9 mouse cellular contexts compared by ENCODE assay signal in genomic region chr2:38823406-38823805, GRCm38 (mm10).
DNase-seq lines count a peak whose midpoint lies in the region; ATAC-seq and TF ChIP-seq lines count a peak whose summit lies in the region.
"Had no signal": no experiment of that assay in that cellular context is flagged by ENCODE, and none has a peak within 500 bp of the region (broad histone marks: within the 10 kb centered on the region; RNA-seq: fewer than 3 reads in every experiment).

No protein-coding gene starts in this region.

- no peaks in the 10 kb centered on the region for H3K27me3 ChIP-seq in liver, embryonic 11.5 days (replicated peaks; ENCODE audit: control insufficient read depth, insufficient read depth, low read length)
- no peaks in the 10 kb centered on the region for H3K27me3 ChIP-seq in neural tube, embryonic 14.5 days (ENCODE audit: control insufficient read depth, insufficient read depth, low read length)

- 54% methylated on average over 8 of the region's 8 CpGs for WGBS in liver, embryonic 11.5 days
- 5% methylated on average over 8 of the region's 8 CpGs for WGBS in neural tube, embryonic 14.5 days

- peak; percentile 50 for ATAC-seq in granulocyte monocyte progenitor cell, adult 5-6 weeks (replicated peaks; ENCODE audit: poor library complexity, severe bottlenecking)
- 0 out of 2 replicates have a peak, but pooled peaks have one; percentile 8 for ATAC-seq in liver, embryonic 11.5 days (replicated peaks; ENCODE audit: low FRiP score)
- peak; percentile 12 for ATAC-seq in neural tube, embryonic 14.5 days (ENCODE audit: low read depth)

- intact Hi-C loops in gastrocnemius, adult 2 months (cut with DNase I), result no loop called here

- peak overlapping the region; percentile 46 for H3K9ac ChIP-seq in liver, embryonic 11.5 days (ENCODE audit: low read depth, low read length)
- H3K9ac ChIP-seq in neural tube, embryonic 14.5 days (replicated peaks; ENCODE audit: low read depth, low read length), result peak overlapping the region; percentile 76

- TF ChIP-seq CTCF in gastrocnemius, adult 2 months (IDR thresholded peaks at IDR 0.05), result no peak

- peaks cover 3% of the 10 kb centered on the region for H3K4me1 ChIP-seq in liver, embryonic 11.5 days (replicated peaks; ENCODE audit: control insufficient read depth, insufficient read depth, low read length)
- peaks cover 13% of the 10 kb centered on the region for H3K4me1 ChIP-seq in neural tube, embryonic 14.5 days (ENCODE audit: control insufficient read depth, insufficient read depth, low read length)

- H3K27ac ChIP-seq in gastrocnemius, adult 2 months, result peak overlapping the region; percentile 88
- peak overlapping the region; percentile 58 for H3K27ac ChIP-seq in liver, embryonic 11.5 days (ENCODE audit: low read depth, low read length)
- peak overlapping the region; percentile 94 for H3K27ac ChIP-seq in neural tube, embryonic 14.5 days (ENCODE audit: low read depth, low read length)

- H3K4me2 ChIP-seq in liver, embryonic 11.5 days, result peak overlapping the region; percentile 60
- peak overlapping the region; percentile 80 for H3K4me2 ChIP-seq in neural tube, embryonic 14.5 days (ENCODE audit: low read depth, low read length)

- peak overlapping the region; percentile 86 for H3K4me3 ChIP-seq in gastrocnemius, adult 2 months
- H3K4me3 ChIP-seq in liver, embryonic 11.5 days (ENCODE audit: low read depth, low read length), result peak overlapping the region; percentile 47
- peak overlapping the region; percentile 59 for H3K4me3 ChIP-seq in neural tube, embryonic 14.5 days (ENCODE audit: low read depth, low read length)

- H3K36me3 ChIP-seq in liver, embryonic 11.5 days (ENCODE audit: control insufficient read depth, insufficient read depth, low read length), result no peaks in the 10 kb centered on the region
- no peaks in the 10 kb centered on the region for H3K36me3 ChIP-seq in neural tube, embryonic 14.5 days (ENCODE audit: control insufficient read depth, insufficient read depth, low read length)
- H3K36me3 ChIP-seq: G1E had no signal

- H3K9me3 ChIP-seq in liver, embryonic 11.5 days (ENCODE audit: control insufficient read depth, low read length), result no peaks in the 10 kb centered on the region
- no peaks in the 10 kb centered on the region for H3K9me3 ChIP-seq in neural tube, embryonic 14.5 days (ENCODE audit: control insufficient read depth, low read length)
- H3K9me3 ChIP-seq: G1E had no signal

- no peak for DNase-seq in gastrocnemius, adult 2 months
- no peak for DNase-seq in gastrocnemius, postnatal 25 days
- DNase-seq in Muller cell, postnatal 12 days (ENCODE audit: inconsistent ontology term), result peak; percentile 75
- DNase-seq in liver, embryonic 11.5 days (ENCODE audit: low spot score), result no peak
- DNase-seq in right cerebral cortex, adult 18-20 months, result no peak
- no peak for DNase-seq in cerebellum, postnatal 36 days
